9 mouse cellular contexts compared by ENCODE assay signal in the genomic region with DNA sequence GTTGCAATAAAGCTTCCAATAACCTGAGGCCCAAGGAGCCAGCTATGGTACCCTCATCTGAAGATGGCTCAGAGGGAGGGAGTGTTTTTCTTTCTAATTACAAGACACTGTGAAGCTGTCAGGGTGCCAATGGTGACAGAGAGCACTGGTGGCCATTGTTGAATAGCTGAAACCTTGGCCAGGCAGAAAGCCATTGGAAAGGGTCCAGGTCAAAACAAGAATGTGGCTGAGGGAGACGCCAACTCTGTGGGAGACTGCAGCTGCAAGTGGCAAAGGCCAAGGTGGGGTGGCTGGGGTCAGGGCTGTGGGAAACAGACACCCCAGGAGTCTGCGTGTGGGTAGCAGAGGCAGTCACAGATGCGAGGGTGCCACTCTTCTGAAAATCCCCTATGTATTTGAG. TPM values are rescaled to one million over a fixed set of nuclear protein-coding genes. Genes with fewer than 3 reads are reported as not detected.
DNase-seq lines count a peak whose midpoint lies in the region; ATAC-seq and TF ChIP-seq lines count a peak whose summit lies in the region.
"Had no signal": no experiment of that assay in that cellular context is flagged by ENCODE, and none has a peak within 500 bp of the region (broad histone marks: within the 10 kb centered on the region; RNA-seq: fewer than 3 reads in every experiment).

No protein-coding gene starts in this region.

- no peak overlapping the region for H3K4me3 ChIP-seq in cerebellum, adult 2 months (replicated peaks; ENCODE audit: insufficient read depth, low read depth, low read length)
- H3K4me3 ChIP-seq: midbrain, embryonic 12.5 days had no signal

- no peaks in the 10 kb centered on the region; the same call in 1 of the 2 replicates for H3K27me3 ChIP-seq in cerebellum, adult 2 months (ENCODE audit: control insufficient read depth, insufficient read depth, low read length)

- peak; percentile 12 to 26 for DNase-seq in cerebellum, adult 2 months
- DNase-seq in cerebellum, postnatal 36 days, result no peak
- DNase-seq in right cerebral cortex, postnatal 10 days (ENCODE audit: low spot score in 2 of 2), result peak; percentile 57 to 68
- DNase-seq in right cerebral cortex, adult 2 months (ENCODE audit: low spot score in 2 of 2), result no peak
- peak; percentile 62 for DNase-seq in kidney, postnatal 10 days
- peak; percentile 23 for DNase-seq in ovary, postnatal 10 days (ENCODE audit: low spot score)
- DNase-seq in embryo, embryonic 11 days, result no peak

- no peak overlapping the region for H3K27ac ChIP-seq in cerebellum, adult 2 months (ENCODE audit: insufficient read depth, low read length)
- H3K27ac ChIP-seq: midbrain, embryonic 12.5 days had no signal

- TF ChIP-seq POLR2A in cerebellum, adult 2 months (IDR thresholded peaks at IDR 0.05; ENCODE audit: borderline replicate concordance, insufficient read depth, low read length), result no peak

- 23% methylated on average over 3 of the region's 3 CpGs for WGBS in cerebellum, adult 2 months

- H3K4me1 ChIP-seq in cerebellum, adult 2 months (ENCODE audit: control insufficient read depth, insufficient read depth, low read length), result no peaks in the 10 kb centered on the region

- no peak for TF ChIP-seq CTCF in cerebellum, adult 2 months (IDR thresholded peaks at IDR 0.05; ENCODE audit: borderline replicate concordance, insufficient read depth, low read depth, low read length)

- no peak for ATAC-seq in megakaryocyte progenitor cell, adult 5-6 weeks (replicated peaks; ENCODE audit: poor library complexity)

RNA-seq across cellular contexts. Expression of gene Gm10260, which starts 16.3 kb away (rescaled TPM):
- 3.6 and 3.8 TPM in 2 replicates for polyA plus RNA-seq in cerebellum, adult 2 months (2012; rRNA removed)
- 28.1 and 29.0 TPM in 2 replicates for total RNA-seq in megakaryocyte progenitor cell, adult 5-6 weeks (2015)
- 32.0 and 32.5 TPM in 2 replicates for total RNA-seq in megakaryocyte progenitor cell, adult 5-6 weeks (2017)

Comparison
In these comparisons a context has a peak if more than half of its experiments do, and no peak if none do; other contexts are left out.
1. DNase-seq: peak in cerebellum, adult 2 months (2 of 2), right cerebral cortex, postnatal 10 days (2 of 2), kidney, postnatal 10 days (single experiment) and ovary, postnatal 10 days (single experiment); none in cerebellum, postnatal 36 days (0 of 2), right cerebral cortex, adult 2 months (0 of 2) and embryo, embryonic 11 days (single experiment).